Mouse (Mus musculus): ENCODE measurements around the gene Fam25c.

DNA sequence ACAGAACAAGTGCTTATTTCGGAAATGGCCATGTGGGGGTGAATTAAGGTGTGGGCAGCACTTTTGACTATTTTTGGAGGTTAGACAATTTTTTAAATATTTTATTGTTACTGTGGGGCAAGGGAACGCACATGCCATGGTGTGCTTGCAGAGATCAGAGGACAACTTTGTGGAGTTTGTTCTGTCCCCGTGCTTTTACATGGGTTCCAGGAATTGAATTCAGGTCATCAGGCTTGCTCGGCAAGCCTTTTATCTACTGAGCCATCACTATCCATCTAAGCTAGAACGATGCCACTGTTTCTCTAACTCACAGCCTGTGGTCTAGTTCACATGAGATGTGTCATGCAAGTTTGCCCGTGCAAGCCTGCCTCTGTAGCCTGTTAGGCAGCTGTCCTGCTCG lies 6.9 kb downstream of the Fam25c start:
- no peak for TF ChIP-seq MAX (IDR thresholded peaks at IDR 0.05)
- no peak for TF ChIP-seq CTCF (IDR thresholded peaks at IDR 0.05; ENCODE audit: control insufficient read depth, insufficient read depth, insufficient read length)
- TF ChIP-seq MYOG (IDR thresholded peaks at IDR 0.05; ENCODE audit: control insufficient read depth, extremely low read depth, insufficient read length), result no peak
- no peak for TF ChIP-seq MYOD1 (IDR thresholded peaks at IDR 0.05; ENCODE audit: control insufficient read depth, insufficient read length, low read depth)
- no peak for TF ChIP-seq USF1 (IDR thresholded peaks at IDR 0.05; ENCODE audit: low read depth)
- no peak for TF ChIP-seq CEBPB (IDR thresholded peaks at IDR 0.05; ENCODE audit: low read depth)
- TF ChIP-seq FOSL1 (IDR thresholded peaks at IDR 0.05; ENCODE audit: insufficient read depth, low read length, poor library complexity, severe bottlenecking), result no peak

Data from C2C12 (cell line).